Mouse (Mus musculus) lung, adult 2 months (tissue): ENCODE measurements around the gene Pigv.
A peak's percentile ranks its signal among the peaks of the same experiment; 100 is the strongest.

ENCODE experiments used
- CTCF ChIP-seq: fragments of 200-500 bp; IDR thresholded peaks from 2 replicates; pipeline ENCODE4 v1.5.1; 2011; ENCODE audit warnings: mild to moderate bottlenecking, low read length, control low read depth; ENCODE audit not compliant: insufficient read depth
- POLR2A ChIP-seq: fragments of 200-500 bp; IDR thresholded peaks from 2 replicates; pipeline ENCODE4 v1.6.1; 2011; ENCODE audit warnings: low read depth, mild to moderate bottlenecking, control low read depth, low read length, borderline replicate concordance; ENCODE audit errors: extremely low read depth

- peak; percentile 79 for TF ChIP-seq POLR2A
- TF ChIP-seq CTCF: no peak
These were observed at the start of gene Pigv for GRCm38 (mm10) chr4:133671881-133672844.
